Mouse (Mus musculus): ENCODE measurements at regions not wholly inside any gene's neighbourhood (a gene's known extent, or its start where the extent isn't known, plus 50 kb on each side); places are given as distances from the start of the nearest gene placed in this dataset.

DNA sequence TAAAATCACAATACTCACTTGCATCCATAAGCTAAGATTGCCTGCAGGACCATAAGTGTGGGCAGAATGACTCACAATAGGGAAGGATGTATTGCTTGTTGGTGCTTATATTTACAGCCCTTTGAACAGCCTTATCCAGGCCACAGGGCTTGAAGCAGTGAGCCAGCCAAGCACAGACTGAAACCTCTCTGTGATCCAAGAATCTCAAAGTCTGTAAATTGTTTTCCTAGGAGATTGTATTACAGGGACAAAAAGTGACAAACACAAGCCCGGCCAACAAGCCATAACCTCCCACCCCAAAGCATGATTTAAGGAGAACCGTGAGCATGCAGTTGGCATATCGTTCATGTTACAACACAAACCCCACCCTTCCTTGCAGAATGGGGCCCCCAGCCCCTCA, 319.2 kb downstream of the Wdr11 start:
- DNase-seq (ENCODE audit: extremely low spot score, low read depth, low spot score): no peak

DNA sequence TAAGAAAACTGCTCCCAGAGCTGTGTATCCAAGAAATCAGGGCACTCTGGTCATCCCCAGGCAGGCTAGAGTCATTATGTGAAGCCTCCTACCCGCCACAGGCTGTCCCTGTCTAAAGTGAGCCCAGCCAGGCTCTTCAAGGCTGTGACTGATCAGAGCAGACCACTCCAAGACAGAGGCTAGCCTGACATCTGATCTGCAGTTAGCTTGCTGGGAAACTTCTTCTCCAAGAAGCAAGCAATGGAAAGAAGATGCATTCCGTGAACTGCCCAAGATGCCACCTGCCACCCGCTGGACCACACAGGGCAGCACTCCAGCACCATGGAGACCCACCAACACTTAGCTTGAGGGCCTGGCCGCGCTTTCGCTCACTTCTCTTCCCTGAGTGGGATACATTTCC, 323.2 kb downstream of the Wdr11 start:
- no peak for DNase-seq (ENCODE audit: extremely low spot score, low read depth, low spot score)

DNA sequence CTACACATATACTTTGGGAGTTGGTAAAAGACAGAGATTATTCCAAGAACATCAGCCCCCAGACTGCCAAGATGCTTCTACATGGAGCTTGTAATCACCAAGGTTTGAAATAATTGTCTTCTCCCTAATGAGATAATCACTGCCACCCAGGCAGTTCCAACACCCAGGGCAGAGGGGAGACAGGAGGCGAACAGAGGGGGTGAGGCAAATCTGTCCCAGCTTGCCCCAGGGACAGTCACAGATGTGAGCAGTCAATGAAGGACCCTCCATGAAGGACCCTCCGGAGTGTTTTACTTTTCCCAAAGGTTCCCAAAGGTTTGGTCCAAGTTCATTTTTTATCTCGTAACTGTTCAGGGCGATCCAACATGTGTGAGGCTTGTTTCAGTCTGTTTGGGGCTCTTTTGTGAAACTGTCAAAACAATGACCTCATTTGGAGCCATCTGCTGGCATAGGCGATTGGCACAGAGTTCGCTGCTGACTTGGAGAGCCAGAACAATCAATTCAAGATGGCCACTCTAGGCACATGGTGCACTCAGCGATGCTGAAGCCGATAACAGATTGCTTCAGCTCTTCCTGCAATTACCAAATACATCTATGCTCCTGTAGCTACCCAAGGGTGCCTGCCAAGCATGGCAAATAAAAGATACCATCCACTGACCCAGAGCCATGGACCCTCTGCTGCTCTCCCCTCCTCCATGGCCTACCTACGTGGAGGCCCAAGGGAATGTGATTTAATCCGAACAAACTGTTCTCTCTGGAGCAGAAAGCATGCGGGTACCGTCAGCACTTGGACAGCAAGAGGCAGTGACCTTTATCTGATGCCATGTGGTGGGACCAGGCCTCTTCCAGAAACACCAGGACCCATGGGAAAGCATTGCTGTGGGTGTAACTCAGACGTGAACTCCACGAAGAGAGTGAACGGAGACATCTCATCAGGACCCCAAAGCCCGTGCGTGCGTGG, 326.9 kb downstream of the Wdr11 start:
- DNase-seq (ENCODE audit: extremely low spot score, low read depth, low spot score): no peak

GRCm38 (mm10) chr7:129922291-129922690, 330.6 kb downstream of the Wdr11 start:
- no peak for DNase-seq (ENCODE audit: extremely low spot score, low read depth, low spot score)

- DNase-seq (ENCODE audit: extremely low spot score, low read depth, low spot score): no peak
Observed at GRCm38 (mm10) chr7:129936731-129937130, 345.1 kb downstream of the Wdr11 start.

DNA sequence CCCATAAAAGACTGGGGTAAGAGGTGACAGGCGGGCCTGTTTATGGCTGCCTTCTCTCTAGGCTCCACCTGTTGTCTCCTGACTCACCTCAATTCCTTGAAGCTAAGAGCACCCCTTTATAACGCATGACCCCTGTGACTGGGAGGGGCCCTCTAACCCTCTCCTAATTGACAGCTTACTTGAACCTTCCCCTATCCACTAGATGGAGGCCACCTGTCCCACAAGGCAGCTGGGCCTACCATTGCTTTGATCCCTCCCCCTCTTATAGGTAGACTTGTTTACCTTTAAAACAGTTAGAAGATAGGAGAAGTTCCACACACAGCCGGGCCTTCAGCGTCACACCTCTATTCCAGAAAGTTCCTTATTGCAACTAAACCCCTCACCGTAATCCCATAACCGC, 346.1 kb downstream of the Wdr11 start:
- DNase-seq (ENCODE audit: extremely low spot score, low read depth, low spot score): no peak

GRCm38 (mm10) chr7:129938141-129938540, 346.5 kb downstream of the Wdr11 start:
- DNase-seq (ENCODE audit: extremely low spot score, low read depth, low spot score): no peak

GRCm38 (mm10) chr7:129939266-129939665, 347.6 kb downstream of the Wdr11 start:
- no peak for DNase-seq (ENCODE audit: extremely low spot score, low read depth, low spot score)

DNA sequence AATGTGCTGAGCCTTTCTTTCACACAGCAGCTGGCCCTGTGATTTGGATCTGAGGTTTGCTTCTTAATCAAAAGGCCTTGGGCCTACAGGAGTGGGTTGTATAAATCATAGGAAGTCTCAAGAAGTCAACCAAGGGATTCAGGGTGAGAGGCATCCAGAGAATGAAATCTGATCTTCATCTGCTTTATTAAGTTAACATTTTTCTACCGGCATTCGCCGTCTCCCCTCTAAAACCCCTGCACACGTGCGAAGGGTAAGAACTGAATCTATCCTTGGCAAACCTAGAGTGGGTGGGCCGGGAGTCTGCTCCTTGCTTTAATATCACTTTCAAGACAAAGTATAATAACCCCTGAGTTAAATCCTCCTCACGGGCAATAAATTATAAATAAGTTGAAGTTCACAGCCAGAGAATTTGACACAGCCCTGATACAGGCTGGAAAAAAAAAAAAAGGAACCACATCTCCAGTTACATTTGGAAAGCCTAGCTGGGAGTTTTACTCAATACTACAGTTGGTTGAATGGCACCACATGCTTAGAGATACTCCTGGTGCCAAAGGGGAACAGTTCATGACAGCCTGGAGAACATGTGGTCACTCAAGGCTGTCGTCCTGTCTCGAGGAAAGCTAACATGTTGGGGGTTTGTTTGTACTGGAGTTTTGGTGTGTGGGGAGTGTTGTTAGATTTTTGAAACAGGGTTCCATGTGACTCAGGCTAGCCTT, 349.8 kb downstream of the Wdr11 start:
- DNase-seq (ENCODE audit: extremely low spot score, low read depth, low spot score): no peak

DNA sequence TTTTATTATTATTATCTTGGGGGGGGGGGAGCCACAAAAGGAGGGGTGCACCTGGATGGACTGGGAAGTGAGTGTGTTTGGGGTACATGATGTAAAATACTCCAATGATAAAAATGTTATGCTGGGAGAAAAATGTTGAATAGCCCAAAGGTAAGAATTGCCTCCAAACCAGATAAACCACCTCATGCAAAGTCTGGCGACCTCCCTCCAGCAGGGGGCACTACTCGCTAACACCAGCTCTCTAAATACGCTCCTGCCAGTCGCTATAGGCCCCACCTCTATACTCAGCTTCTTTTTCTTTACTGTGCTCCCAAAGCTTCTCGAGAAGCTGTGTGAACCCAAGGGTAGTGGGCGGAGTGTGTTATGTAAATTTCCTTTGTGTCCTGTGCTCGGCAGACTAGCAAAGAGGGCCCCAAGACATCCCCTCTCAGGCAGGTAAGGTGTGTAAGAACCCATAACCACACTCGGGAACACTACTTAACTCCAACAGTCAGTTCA, 357.0 kb downstream of the Wdr11 start:
- DNase-seq (ENCODE audit: extremely low spot score, low read depth, low spot score): no peak

DNA sequence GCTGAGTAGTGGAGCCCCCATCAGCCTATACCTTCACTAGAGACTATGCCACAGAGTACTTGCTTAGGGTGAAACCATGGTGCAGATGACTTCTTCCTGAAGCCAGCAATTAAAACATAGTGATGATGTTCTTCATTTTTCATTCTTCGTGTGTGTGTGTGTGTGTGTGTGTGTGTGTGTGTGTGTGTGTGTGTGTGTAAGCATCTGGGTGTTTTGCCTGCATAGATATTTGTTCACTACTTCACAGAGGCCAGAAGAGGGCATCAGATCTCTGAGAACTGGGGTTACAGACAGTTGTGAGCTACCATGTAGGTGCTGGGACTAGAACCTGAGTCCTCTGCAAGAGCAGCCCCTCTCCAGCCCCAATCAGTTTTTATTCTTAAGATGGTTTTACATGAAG, 358.8 kb downstream of the Wdr11 start:
- DNase-seq (ENCODE audit: extremely low spot score, low read depth, low spot score): no peak

DNA sequence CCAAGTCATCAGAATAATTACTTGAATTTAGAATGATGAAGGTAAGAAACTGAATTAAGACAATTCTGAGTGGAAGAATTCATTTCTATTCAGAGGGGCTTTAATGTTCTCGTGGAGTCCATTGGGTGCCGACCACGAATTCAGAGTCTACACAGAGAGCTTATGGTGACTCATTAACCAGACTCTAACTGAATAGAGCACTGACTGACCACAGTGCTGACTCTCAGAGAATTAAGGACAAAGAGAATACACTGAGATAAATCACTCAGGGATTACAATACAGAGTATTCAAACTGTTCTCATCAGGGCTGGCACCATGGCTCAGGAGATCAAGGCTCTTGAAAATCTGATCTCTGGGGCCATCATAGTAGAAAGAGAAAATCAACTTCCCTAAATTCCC, 366.7 kb downstream of the Wdr11 start:
- DNase-seq (ENCODE audit: extremely low spot score, low read depth, low spot score): no peak

GRCm38 (mm10) chr7:129962575-129962974, 370.9 kb downstream of the Wdr11 start:
- DNase-seq (ENCODE audit: extremely low spot score, low read depth, low spot score): no peak

GRCm38 (mm10) chr7:129964192-129964591, 372.5 kb downstream of the Wdr11 start:
- no peak for DNase-seq (ENCODE audit: extremely low spot score, low read depth, low spot score)

- DNase-seq (ENCODE audit: extremely low spot score, low read depth, low spot score): no peak
Observed at GRCm38 (mm10) chr7:129965281-129966051, 373.8 kb downstream of the Wdr11 start.

DNA sequence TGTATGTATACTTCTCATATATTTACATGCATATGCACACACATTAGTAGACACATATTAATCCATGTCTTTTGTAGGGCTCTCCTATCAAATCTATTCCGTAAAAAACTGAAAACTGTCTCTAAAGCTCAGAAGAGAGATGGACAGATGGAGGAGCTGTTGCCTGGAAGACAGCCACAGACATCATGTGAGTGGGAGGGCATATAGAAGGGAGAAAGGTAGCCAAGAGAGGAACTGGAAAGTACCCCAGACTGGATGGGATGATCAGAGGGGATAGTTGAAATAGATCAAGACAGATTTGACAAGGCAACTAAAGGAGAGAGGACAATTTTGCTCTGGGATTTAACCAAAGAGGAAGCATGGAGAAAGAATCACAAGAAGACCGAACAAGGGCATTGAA, 375.1 kb downstream of the Wdr11 start:
- no peak for DNase-seq (ENCODE audit: extremely low spot score, low read depth, low spot score)

DNA sequence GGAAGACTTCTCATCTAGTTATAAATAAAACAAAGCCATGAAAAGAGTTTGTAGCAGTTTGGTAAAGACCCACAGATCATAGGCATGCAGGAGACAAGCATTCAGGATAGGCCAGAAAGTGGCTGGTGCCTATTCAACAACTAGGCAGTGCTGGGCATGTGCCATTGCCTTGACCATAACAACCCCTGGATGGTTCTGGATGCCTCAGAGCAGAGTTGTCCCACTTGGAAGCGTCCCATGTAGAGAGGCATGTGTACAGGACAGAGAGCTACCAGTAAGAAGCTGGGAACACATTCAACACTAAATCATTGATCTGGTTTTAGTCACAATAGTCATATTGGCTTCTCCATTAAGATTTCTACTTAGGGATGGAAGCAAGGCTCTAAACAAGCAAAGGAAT, 378.5 kb downstream of the Wdr11 start:
- DNase-seq (ENCODE audit: extremely low spot score, low read depth, low spot score): no peak

DNA sequence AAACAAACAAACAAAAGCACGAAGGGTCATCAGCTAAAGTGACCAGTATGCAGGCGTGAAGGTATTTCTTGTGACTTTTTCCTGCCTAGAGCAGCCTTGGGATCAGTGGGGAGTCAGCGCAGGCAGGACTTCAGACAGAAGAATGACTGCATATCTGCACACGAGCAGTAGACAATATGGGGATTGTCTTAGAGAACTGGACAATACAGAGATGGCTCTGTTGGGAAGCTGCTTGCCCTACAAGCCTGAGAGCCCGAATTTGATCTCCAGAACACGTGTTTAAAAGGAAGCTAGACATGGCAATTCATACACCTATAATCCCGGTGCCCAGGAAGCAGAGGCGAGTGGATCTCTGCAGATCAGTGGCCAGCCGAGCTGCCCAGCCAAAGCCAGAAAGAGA, 382.5 kb downstream of the Wdr11 start:
- DNase-seq (ENCODE audit: extremely low spot score, low read depth, low spot score): no peak

DNA sequence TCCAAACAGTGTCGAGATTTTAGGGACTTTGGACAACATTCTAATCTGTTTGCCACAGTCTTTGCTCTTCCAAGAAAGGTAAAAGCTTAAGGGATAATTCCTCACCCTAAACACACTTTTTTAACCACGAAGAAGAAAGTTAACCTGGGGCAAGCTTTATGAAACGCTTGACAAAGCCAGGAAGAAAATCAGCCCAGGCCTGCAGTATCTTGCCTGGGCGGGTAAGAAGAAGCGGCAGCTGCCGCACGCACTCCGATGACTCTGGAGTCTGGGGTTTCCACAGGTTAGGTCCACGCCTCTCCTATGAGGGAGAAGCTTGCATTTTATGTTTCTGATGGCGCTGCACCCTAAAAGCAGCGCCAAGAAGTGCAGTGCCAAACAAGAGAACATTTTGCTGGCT, 383.2 kb downstream of the Wdr11 start:
- no peak for DNase-seq (ENCODE audit: extremely low spot score, low read depth, low spot score)

GRCm38 (mm10) chr7:129975781-129976514, 384.3 kb downstream of the Wdr11 start:
- no peak for DNase-seq (ENCODE audit: extremely low spot score, low read depth, low spot score)

- no peak for DNase-seq (ENCODE audit: extremely low spot score, low read depth, low spot score)
Observed at GRCm38 (mm10) chr7:129978576-129978975, 386.9 kb downstream of the Wdr11 start.

All from hindlimb bud, embryonic 11.5 days (tissue).